Mouse (Mus musculus) kidney, adult 2 months (tissue): ENCODE measurements around the gene Ddt.

Experiments
- CTCF ChIP-seq: fragments of 200-500 bp; conservative IDR thresholded peaks from 2 replicates; pipeline ENCODE4 v1.5.1; 2011; ENCODE audit warnings: low read depth, mild to moderate bottlenecking, control low read depth, low read length, moderate library complexity, mixed read lengths; ENCODE audit not compliant: insufficient read depth, insufficient read length
- POLR2A ChIP-seq: fragments of 200-500 bp; IDR thresholded peaks from one replicate; pipeline ENCODE4 v1.6.1; 2011; ENCODE audit warnings: low read depth, low read length, control low read depth

DNA sequence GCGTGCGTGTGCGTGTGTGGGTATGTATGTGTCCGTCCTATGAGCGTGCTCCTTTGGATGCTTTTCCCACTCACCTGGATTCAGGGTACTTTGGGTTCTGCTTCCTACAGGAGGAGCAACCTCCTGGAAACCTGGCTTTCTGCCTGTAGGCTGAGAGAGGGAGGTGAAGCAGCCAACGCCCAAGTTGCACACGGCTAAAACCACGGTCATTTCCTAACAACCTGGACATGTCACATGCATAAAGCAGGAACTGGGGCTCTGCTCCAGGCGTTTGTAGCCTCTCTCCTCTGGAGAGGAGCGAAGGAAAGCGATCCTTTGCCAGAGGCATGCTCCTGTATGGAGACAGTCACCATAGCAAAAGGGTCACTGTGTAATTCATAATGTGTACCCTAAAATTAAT, 16.5 kb downstream of the Ddt start:
- TF ChIP-seq CTCF, result no peak
- TF ChIP-seq POLR2A, result no peak
